Mouse (Mus musculus) kidney, embryonic 16.5 days (tissue): ENCODE data around the gene Il1a. TPM values are rescaled to one million over a fixed set of nuclear protein-coding genes. Genes with fewer than 3 reads are reported as not detected.

ENCODE experiments used
- ATAC-seq: fragments of 200-750 bp; cut with Nextera tagmentation; 2 replicates; pipeline ENCODE4 v1.8.0; 2017; ENCODE audit warnings: moderate TSS enrichment; ENCODE audit not compliant: low FRiP score, low TSS enrichment
- H3K27ac ChIP-seq: fragments of 300-500 bp; sonication (generic); 2 replicates; pipeline ENCODE4 v1.5.1; 2014; ENCODE audit warnings: low read length
- H3K27me3 ChIP-seq: fragments of 300-500 bp; sonication (generic); 2 replicates; pipeline ENCODE4 v1.6.1; 2014; ENCODE audit warnings: low read length, control low read depth, mixed read lengths; ENCODE audit not compliant: insufficient read depth
- H3K36me3 ChIP-seq: fragments of 300-500 bp; sonication (generic); 2 replicates; pipeline ENCODE4 v1.6.1; 2014; ENCODE audit warnings: low read length, control low read depth, mixed read lengths; ENCODE audit not compliant: insufficient read depth
- H3K4me1 ChIP-seq: fragments of 300-500 bp; sonication (generic); 2 replicates; pipeline ENCODE4 v1.6.1; 2014; ENCODE audit warnings: low read length, control low read depth, mixed read lengths; ENCODE audit not compliant: insufficient read depth
- H3K4me2 ChIP-seq: fragments of 300-500 bp; sonication (generic); replicated peaks from 2 replicates; pipeline ENCODE4 v1.6.1; 2014; ENCODE audit warnings: low read depth, low read length
- H3K4me3 ChIP-seq: fragments of 300-500 bp; sonication (generic); 2 replicates; pipeline ENCODE4 v1.5.1; 2014; ENCODE audit warnings: mild to moderate bottlenecking, low read length
- H3K9ac ChIP-seq: fragments of 300-500 bp; sonication (generic); replicated peaks from 2 replicates; pipeline ENCODE4 v1.6.1; 2014; ENCODE audit warnings: low read length
- H3K9me3 ChIP-seq: fragments of 300-500 bp; sonication (generic); 2 replicates; pipeline ENCODE4 v1.6.1; 2016; ENCODE audit warnings: low read length, control low read depth
- WGBS: fragments of 180-500 bp; shearing (Covaris S2); extraction: QIAGEN DNeasy Blood & Tissue Kit; methylation state at CpG from one replicate; pipeline ENCODE4 v1.1.7; 2014; 5-methylcytosine and 5-hydroxymethylcytosine counted together
- polyA plus RNA-seq: library from polyadenylated mRNA; unstranded; fragments of >200 nt; fragmentation: Nextera tagmentation; extraction: Ambion mirVana; gene quantifications from 2 replicates; pipeline ENCODE4 v1.2.1, GENCODE M21; 2015

The Il1a gene
- polyA plus RNA-seq, 1 experiment from 2014 or later: not detected

DNA sequence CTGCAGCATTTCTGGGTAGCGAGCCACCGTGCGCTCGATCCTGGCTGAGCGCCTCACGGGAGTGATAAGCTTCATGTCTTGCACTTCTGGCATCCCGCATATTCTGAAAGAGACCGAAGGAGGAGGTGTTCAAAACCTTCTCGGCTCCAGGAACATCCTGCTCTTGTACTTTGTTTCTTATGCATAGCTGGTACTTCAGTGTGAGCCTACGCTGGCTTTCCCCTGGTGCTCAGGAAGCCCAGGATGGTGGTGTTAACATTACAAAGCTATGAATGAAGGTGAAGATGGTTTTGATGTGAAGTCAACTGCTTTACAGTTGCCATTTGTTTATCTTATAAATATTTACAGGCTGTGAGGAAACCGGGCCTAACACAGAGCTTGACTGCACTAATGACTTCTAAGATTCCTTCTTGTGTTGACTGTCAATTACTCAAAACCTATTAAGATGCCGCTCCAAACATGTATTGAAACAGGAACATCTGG is 40.6 kb downstream of the Il1a start:
- no peaks in the 10 kb centered on the region for H3K9me3 ChIP-seq
- H3K27ac ChIP-seq: no peak overlapping the region
- H3K4me2 ChIP-seq: no peak overlapping the region
- H3K4me3 ChIP-seq: no peak overlapping the region
- H3K9ac ChIP-seq: no peak overlapping the region
- H3K36me3 ChIP-seq: peaks cover 63% of the 10 kb centered on the region
- ATAC-seq: no peak
- no peaks in the 10 kb centered on the region for H3K27me3 ChIP-seq
- no peaks in the 10 kb centered on the region for H3K4me1 ChIP-seq
- WGBS: 95% methylated on average over 12 of the region's 12 CpGs

DNA sequence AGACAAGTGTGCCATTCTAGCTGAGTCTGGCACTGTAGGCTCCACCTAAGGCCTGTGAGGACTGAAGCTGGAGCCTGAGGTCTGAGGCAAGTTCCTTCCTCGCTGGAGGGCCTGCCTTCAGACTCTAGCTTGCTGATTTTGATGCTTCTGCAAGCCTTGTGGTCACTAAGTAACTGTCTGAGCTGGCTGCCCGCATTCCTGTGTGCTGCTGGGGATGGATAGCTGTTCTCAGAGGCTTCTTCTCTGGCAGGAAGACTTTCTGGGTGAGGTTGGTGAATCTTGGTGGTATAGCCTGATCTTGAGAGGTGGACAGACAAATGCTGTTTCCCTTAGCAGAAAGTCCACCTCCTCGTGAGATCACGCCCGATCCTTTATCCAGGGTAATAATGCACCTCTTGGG is 42.0 kb downstream of the Il1a start:
- 94% methylated on average over 5 of the region's 5 CpGs for WGBS
- Histone ChIP-seq H3K36me3 (peaks cover 56% of the 10 kb centered on the region), H3K4me2 (no peak overlapping the region), H3K9me3 (no peaks in the 10 kb centered on the region), H3K4me1 (no peaks in the 10 kb centered on the region), H3K9ac (no peak overlapping the region), H3K27me3 (no peaks in the 10 kb centered on the region), H3K27ac (no peak overlapping the region), H3K4me3 (no peak overlapping the region)
- no peak for ATAC-seq

DNA sequence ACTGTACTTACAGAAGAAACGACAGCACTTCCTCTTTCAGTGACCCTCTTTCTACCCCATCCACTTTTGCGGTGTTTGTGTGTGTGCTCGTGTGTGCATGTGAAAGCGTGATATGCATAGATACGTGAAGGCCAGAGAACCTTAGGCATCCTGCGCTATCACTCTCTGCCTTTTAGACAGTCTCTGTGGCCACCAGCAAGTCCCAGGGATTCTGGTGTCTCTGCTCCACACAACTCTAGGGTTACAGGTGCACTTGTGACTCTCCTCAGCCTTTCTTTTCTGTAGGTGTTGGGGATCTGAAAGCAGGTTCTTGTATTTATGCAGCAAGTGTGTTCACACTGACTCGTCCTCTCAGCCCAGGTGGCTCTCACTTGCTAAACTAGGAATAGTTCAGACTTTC is 44.5 kb downstream of the Il1a start:
- H3K4me3 ChIP-seq: no peak overlapping the region
- peaks cover 40% of the 10 kb centered on the region for H3K36me3 ChIP-seq
- 92% methylated on average over 7 of the region's 7 CpGs for WGBS
- H3K27ac ChIP-seq: no peak overlapping the region
- no peak overlapping the region for H3K4me2 ChIP-seq
- H3K27me3 ChIP-seq: no peaks in the 10 kb centered on the region
- H3K9ac ChIP-seq: no peak overlapping the region
- H3K9me3 ChIP-seq: no peaks in the 10 kb centered on the region
- no peak for ATAC-seq
- H3K4me1 ChIP-seq: no peaks in the 10 kb centered on the region

DNA sequence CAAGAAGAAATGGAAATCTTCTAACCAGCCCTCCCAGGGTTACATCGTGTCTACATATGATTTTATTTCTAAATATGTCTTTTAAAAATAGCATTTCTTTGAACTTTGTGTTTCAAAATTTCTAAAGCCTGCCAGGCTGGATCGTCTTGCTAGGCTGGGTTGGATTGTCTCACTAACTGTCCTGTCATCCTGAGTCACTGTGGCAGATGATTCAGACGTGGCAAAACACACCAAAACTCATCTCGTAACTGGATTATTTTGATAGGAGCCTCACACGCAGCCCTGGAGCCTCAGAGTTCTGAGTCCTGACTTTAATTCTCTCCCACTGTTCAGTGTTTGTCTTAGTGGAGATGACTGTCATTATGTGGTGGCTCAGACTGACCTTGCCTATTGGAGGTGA is 46.7 kb downstream of the Il1a start:
- H3K36me3 ChIP-seq: peaks cover 18% of the 10 kb centered on the region
- H3K4me2 ChIP-seq: no peak overlapping the region
- WGBS: 54% methylated on average over 5 of the region's 5 CpGs

DNA sequence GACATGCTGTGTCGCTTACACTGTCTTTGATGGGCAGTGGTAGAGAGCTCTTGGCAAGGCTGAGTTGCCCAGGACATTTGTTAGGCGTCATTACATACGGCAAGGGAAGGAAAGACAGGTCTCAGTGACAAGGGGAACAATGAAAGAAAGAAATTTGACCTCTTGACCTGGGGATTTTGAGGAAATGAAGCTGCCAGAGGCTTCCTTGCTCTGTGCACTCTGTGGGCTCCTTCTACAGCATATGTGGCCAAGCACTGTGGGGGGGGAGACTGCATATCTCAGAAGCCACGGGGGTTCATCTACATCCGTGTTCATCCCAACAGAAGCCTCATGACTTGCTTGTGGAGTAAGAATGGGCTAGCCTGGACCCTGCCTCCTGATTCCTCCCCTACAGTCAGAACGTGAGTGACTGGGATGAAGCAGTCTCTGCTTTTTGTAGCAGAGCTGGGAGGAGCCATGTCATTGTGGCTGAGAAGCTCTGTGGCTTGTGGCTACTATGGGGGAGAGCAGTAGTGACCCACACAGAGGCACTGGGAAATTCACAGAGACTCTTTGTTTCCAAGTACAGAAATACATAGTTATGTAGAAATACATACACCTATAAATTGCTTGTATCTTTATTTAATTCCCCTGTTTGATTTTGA is 48.5 kb downstream of the Il1a start:
- WGBS: 59% methylated on average over 6 of the region's 6 CpGs
- Histone ChIP-seq H3K9ac (no peak overlapping the region), H3K4me2 (no peak overlapping the region), H3K27me3 (no peaks in the 10 kb centered on the region), H3K9me3 (no peaks in the 10 kb centered on the region), H3K4me1 (no peaks in the 10 kb centered on the region), H3K36me3 (peaks cover 3% of the 10 kb centered on the region; the same call in 1 of the 2 replicates), H3K4me3 (no peak overlapping the region), H3K27ac (no peak overlapping the region)
- ATAC-seq: no peak

More for the DNA sequence above, 46.7 kb downstream of the Il1a start:
- Histone ChIP-seq H3K27me3 (no peaks in the 10 kb centered on the region), H3K27ac (no peak overlapping the region), H3K9me3 (no peaks in the 10 kb centered on the region), H3K9ac (no peak overlapping the region), H3K4me1 (no peaks in the 10 kb centered on the region), H3K4me3 (no peak overlapping the region)
- no peak for ATAC-seq

DNA sequence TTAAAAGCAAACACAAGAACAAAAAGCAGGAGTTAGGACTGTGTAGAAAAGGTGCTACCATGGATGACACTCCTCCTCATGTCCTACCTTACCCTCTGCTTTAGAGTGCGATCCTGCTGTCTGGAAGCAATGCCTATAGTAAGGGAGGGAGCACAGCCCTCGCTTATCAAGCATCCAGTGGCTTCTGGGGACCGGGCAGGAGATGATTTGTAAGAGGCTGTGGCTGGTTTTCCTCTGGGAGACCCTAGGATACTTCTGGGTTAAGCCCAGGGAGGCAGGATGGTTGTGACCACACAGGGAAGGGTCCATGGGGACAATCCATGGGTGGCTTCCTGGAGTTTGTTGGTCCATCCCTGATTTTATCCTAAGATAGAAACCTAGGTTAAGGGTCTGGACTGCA is 49.1 kb downstream of the Il1a start:
- Histone ChIP-seq H3K27me3 (no peaks in the 10 kb centered on the region), H3K4me1 (no peaks in the 10 kb centered on the region), H3K36me3 (no peaks in the 10 kb centered on the region), H3K9me3 (no peaks in the 10 kb centered on the region), H3K9ac (no peak overlapping the region), H3K4me3 (no peak overlapping the region), H3K27ac (no peak overlapping the region), H3K4me2 (no peak overlapping the region)
- no peak for ATAC-seq
- WGBS: 70% methylated on average over 3 of the region's 3 CpGs

DNA sequence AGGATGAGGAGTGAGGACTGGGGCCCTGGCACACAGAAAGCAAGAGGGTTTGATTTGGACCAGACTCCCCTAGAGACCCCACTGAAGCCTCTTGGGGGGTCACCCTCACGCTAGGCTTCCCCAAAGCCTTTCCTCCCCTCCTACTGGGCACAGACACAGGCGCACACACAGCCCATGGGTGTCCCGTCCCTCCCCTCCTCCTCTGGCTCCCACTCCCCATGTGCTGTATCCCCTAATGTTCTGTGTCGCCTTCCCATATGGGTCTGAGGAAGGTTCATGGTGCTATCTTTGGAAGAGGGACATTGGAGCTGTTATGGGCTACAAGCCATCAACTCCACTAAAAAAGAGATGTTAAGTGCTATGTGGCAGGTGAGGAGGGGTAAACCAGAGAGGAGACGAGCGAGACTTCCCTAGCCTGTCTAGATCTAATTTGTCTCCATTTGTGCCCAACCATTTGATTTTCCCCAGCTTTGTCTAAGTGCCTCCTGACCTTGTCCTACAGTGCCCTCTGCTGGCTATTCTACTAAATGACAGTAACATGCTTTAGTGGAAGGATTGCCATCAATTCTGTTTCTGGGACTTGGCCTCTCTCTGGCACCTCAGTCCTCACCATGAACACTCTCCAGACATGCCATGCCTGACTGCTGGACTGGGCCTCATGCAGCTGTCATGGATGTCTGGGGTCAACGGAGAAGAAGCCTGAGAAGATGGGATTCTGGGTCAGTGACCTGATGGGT is 51.1 kb downstream of the Il1a start:
- WGBS: 27% methylated on average over 7 of the region's 7 CpGs
- Histone ChIP-seq H3K27ac (no peak overlapping the region), H3K36me3 (no peaks in the 10 kb centered on the region), H3K4me1 (no peaks in the 10 kb centered on the region), H3K4me3 (no peak overlapping the region), H3K9ac (no peak overlapping the region), H3K9me3 (no peaks in the 10 kb centered on the region), H3K27me3 (no peaks in the 10 kb centered on the region), H3K4me2 (no peak overlapping the region)
- peak; percentile 72 for ATAC-seq

DNA sequence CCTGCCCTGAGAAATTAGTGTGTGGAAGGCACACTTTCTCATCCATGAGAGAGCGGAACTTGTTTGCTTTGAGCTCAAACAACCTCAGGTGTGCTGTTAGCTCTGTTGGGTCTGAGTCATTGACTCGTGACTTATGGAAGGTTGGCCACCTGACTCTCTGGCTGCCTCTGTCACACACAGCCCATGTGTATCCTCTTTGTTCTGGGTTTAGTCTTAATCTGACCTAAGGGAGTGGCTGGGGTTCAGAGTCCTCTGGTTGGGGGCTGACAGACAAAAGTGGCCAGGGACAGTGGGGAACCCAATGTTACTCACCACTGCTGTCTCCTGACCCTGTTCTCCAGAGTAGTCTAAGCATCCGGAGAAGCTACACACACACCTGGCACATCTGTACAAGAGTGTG is 51.7 kb downstream of the Il1a start:
- WGBS: 88% methylated on average over 3 of the region's 3 CpGs
- peak; percentile 31; the same call in 1 of the 2 replicates for ATAC-seq

DNA sequence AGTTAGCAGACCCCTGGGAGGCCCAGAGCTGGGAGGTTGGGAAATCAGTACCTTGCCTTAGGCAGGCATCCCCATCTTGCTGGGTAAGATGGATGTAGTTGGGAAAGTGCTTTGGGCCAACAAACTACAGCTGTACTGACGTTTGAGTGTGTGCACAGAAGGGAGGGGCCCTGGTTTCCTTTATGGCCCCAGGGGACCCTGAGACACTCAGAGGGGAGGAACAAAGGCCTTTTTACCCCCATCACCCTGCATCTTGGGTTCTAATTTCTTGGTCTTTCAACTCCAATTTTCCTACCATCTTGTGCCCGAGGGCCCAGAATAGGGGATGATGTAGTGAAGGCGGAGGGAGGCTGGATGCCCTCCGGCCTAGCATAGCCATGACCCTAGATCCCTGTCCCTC is 53.8 kb downstream of the Il1a start:
- no peak overlapping the region for H3K9ac ChIP-seq
- ATAC-seq: no peak

More for the DNA sequence above, 51.7 kb downstream of the Il1a start:
- Histone ChIP-seq H3K9ac (no peak overlapping the region), H3K27me3 (no peaks in the 10 kb centered on the region), H3K4me3 (no peak overlapping the region), H3K4me2 (no peak overlapping the region), H3K9me3 (no peaks in the 10 kb centered on the region), H3K4me1 (no peaks in the 10 kb centered on the region), H3K36me3 (no peaks in the 10 kb centered on the region), H3K27ac (no peak overlapping the region)

DNA sequence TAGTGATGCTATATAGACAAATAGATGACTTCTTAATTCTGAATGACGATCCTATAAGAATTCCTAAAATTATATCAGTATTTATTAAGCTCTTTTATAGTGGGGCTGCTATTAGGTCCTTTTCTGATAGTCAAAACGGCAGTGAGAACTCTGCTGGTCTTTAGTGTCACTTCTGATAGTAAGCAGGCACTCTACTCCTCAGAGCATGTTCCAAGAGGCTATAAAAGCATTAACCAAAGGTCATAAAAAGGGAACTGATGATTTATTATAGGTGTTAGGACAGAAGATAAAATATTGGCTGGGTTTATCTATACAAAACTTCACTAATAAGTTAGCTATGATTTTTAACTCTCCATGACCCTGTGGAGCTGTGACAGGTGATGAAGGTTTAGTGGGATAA is 55.7 kb downstream of the Il1a start:
- no peak for ATAC-seq
- 56% methylated on average over 2 of the region's 2 CpGs for WGBS
- no peak overlapping the region for H3K9ac ChIP-seq
- H3K9me3 ChIP-seq: no peaks in the 10 kb centered on the region
- H3K4me1 ChIP-seq: no peaks in the 10 kb centered on the region
- H3K36me3 ChIP-seq: no peaks in the 10 kb centered on the region
- no peak overlapping the region for H3K27ac ChIP-seq
- H3K4me3 ChIP-seq: no peak overlapping the region
- no peak overlapping the region for H3K4me2 ChIP-seq
- H3K27me3 ChIP-seq: no peaks in the 10 kb centered on the region

More for the DNA sequence above, 53.8 kb downstream of the Il1a start:
- no peaks in the 10 kb centered on the region for H3K4me1 ChIP-seq
- WGBS: 72% methylated on average over 4 of the region's 4 CpGs
- H3K27me3 ChIP-seq: no peaks in the 10 kb centered on the region
- H3K9me3 ChIP-seq: no peaks in the 10 kb centered on the region
- no peaks in the 10 kb centered on the region for H3K36me3 ChIP-seq
- H3K4me2 ChIP-seq: no peak overlapping the region
- no peak overlapping the region for H3K4me3 ChIP-seq
- H3K27ac ChIP-seq: no peak overlapping the region
